Mouse (Mus musculus) hindbrain, embryonic 11.5 days (tissue): ENCODE results near the gene Pskh1. TPM values are rescaled to one million over a fixed set of nuclear protein-coding genes. Genes with fewer than 3 reads are reported as not detected.

Source experiments
- ATAC-seq: fragments of 200-750 bp; cut with Nextera tagmentation; 2 replicates; pipeline ENCODE4 v1.8.0; 2017; ENCODE audit warnings: mild to moderate bottlenecking, moderate TSS enrichment, moderate library complexity; ENCODE audit not compliant: low FRiP score
- DNase-seq: peaks from one replicate; pipeline ENCODE4 v3.0.0-alpha.2; 2015; ENCODE audit warnings: low spot score
- H3K27ac ChIP-seq: fragments of 300-500 bp; sonication (generic); 2 replicates; pipeline ENCODE4 v1.5.1; 2014; ENCODE audit warnings: mild to moderate bottlenecking, low read depth, low read length
- H3K27me3 ChIP-seq: fragments of 300-500 bp; sonication (generic); 2 replicates; pipeline ENCODE4 v1.6.1; 2014; ENCODE audit warnings: mild to moderate bottlenecking, low read length, moderate library complexity, mixed read lengths; ENCODE audit not compliant: control insufficient read depth, insufficient read depth
- H3K36me3 ChIP-seq: fragments of 300-500 bp; sonication (generic); 2 replicates; pipeline ENCODE4 v1.6.1; 2014; ENCODE audit warnings: mild to moderate bottlenecking, low read length, moderate library complexity, mixed read lengths; ENCODE audit not compliant: control insufficient read depth, insufficient read depth
- H3K4me1 ChIP-seq: fragments of 300-500 bp; sonication (generic); replicated peaks from 2 replicates; pipeline ENCODE4 v1.6.1; 2014; ENCODE audit warnings: low read length, mixed read lengths; ENCODE audit not compliant: control insufficient read depth, insufficient read depth
- H3K4me2 ChIP-seq: fragments of 300-500 bp; sonication (generic); replicated peaks from 2 replicates; pipeline ENCODE4 v1.6.1; 2014; ENCODE audit warnings: mild to moderate bottlenecking, low read depth, low read length
- H3K4me3 ChIP-seq: fragments of 300-500 bp; sonication (generic); 2 replicates; pipeline ENCODE4 v1.5.1; 2014; ENCODE audit warnings: low read depth, low read length
- H3K9ac ChIP-seq: fragments of 300-500 bp; sonication (generic); 2 replicates; pipeline ENCODE4 v1.6.1; 2014; ENCODE audit warnings: low read depth, low read length
- H3K9me3 ChIP-seq: fragments of 300-500 bp; sonication (generic); 2 replicates; pipeline ENCODE4 v1.6.1; 2016; ENCODE audit warnings: low read length; ENCODE audit not compliant: control insufficient read depth
- WGBS: fragments of 180-500 bp; shearing (Covaris S2); extraction: QIAGEN DNeasy Blood & Tissue Kit; methylation state at CpG from one replicate; pipeline ENCODE4 v1.1.7; 2014; 5-methylcytosine and 5-hydroxymethylcytosine counted together
- polyA plus RNA-seq: library from polyadenylated mRNA; unstranded; fragments of >200 nt; fragmentation: Nextera tagmentation; extraction: Ambion mirVana; gene quantifications from 2 replicates; pipeline ENCODE4 v1.2.1, GENCODE M21; 2014

The Pskh1 gene
- polyA plus RNA-seq, 1 experiment from 2014 or later, result 12.5 TPM

- Histone ChIP-seq H3K4me3 (no peak overlapping the region), H3K9me3 (no peaks in the 10 kb centered on the region), H3K36me3 (no peaks in the 10 kb centered on the region), H3K4me1 (no peaks in the 10 kb centered on the region), H3K27ac (no peak overlapping the region), H3K9ac (no peak overlapping the region), H3K27me3 (peaks cover 7% of the 10 kb centered on the region), H3K4me2 (no peak overlapping the region)
- ATAC-seq (no peak), DNase-seq (no peak)
- WGBS, result 77% methylated on average over 8 of the region's 8 CpGs
These were observed 70.9 kb downstream of the Pskh1 start for GRCm38 (mm10) chr8:105971019-105971720.

DNA sequence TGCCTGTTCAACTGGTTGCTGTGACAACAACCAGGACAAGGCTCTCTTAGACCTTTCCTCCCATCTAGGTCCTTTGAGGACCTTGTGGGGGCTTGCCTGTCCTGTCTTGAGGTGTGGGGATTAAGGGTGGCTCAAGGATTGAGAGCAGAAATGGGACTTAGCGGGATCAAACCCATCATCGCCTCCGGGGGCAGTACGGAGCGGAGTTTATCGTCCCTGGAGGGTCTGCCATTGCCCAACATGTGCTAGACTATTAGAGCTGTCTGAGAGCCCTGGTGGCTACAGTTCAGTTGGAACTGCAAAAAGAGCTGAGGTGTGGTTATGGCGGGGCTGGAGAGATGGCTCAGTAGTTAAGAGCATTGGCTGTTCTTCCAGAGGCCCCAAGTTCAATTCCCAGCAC lies 75.1 kb downstream of the Pskh1 start:
- no peaks in the 10 kb centered on the region for H3K9me3 ChIP-seq
- no peaks in the 10 kb centered on the region for H3K27me3 ChIP-seq
- no peaks in the 10 kb centered on the region for H3K36me3 ChIP-seq
- no peak overlapping the region for H3K4me3 ChIP-seq
- H3K4me1 ChIP-seq, result no peaks in the 10 kb centered on the region
- WGBS, result 63% methylated on average over 7 of the region's 7 CpGs
- no peak overlapping the region for H3K9ac ChIP-seq
- ATAC-seq (no peak), DNase-seq (no peak)
- no peak overlapping the region for H3K27ac ChIP-seq
- H3K4me2 ChIP-seq, result no peak overlapping the region

GRCm38 (mm10) chr8:105979325-105979724 lies 79.1 kb downstream of the Pskh1 start, which contains the start of gene Dpep3:
Gene Dpep3 (minus strand): TSS chr8:105979429.
- H3K9ac ChIP-seq, result no peak within 1 kb of the TSS
- WGBS, result 92% methylated on average over 15 of the region's 15 CpGs
- H3K27ac ChIP-seq, result no peak within 1 kb of the TSS
- H3K9me3 ChIP-seq, result no peaks in the 10 kb centered on the region
- ATAC-seq, result no peak
- H3K4me2 ChIP-seq, result no peak within 1 kb of the TSS
- no peaks in the 10 kb centered on the region for H3K36me3 ChIP-seq
- no peaks in the 10 kb centered on the region for H3K27me3 ChIP-seq
- DNase-seq, result no peak
- no peak within 1 kb of the TSS for H3K4me3 ChIP-seq
- no peaks in the 10 kb centered on the region for H3K4me1 ChIP-seq

DNA sequence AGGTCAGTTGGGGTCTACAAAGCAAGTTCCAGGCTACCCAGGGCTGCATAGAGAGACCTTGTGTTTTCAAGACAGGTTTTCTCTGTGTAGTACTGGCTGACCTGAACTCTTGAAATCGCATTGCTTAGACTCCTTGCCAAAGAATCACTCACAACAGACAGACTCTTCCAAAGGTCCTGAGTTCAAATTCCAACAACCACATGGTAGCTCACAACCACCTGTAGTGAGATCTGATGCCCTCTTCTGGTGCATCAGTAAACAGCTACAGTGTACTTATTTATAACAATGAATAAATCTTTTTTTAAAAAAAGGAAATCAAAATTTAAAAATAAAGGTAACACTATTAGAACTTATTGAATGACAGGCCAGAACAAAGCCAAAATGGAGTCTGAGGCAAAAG lies 80.9 kb downstream of the Pskh1 start:
- Histone ChIP-seq H3K9ac (no peak overlapping the region), H3K27me3 (no peaks in the 10 kb centered on the region), H3K36me3 (no peaks in the 10 kb centered on the region), H3K4me2 (no peak overlapping the region), H3K9me3 (no peaks in the 10 kb centered on the region), H3K4me1 (no peaks in the 10 kb centered on the region), H3K4me3 (no peak overlapping the region), H3K27ac (no peak overlapping the region)
- DNase-seq (no peak), ATAC-seq (no peak)
- WGBS, result 94% methylated on average over 1 of the region's 1 CpGs

Other genes starting within 250 kb of the Pskh1 start
- 3.9 TPM in 2 replicates for gene Carmil2, start 214.2 kb upstream of the Pskh1 start, polyA plus RNA-seq
- gene Acd, start 199.3 kb upstream of the Pskh1 start, polyA plus RNA-seq, result 70.0 and 74.1 TPM in 2 replicates
- gene Pard6a, start 199.3 kb upstream of the Pskh1 start, polyA plus RNA-seq, result 25.9 and 26.8 TPM in 2 replicates
- gene 4933405L10Rik, start 192.8 kb upstream of the Pskh1 start, polyA plus RNA-seq, result 0.31 TPM in 1 of 2 replicates, not detected in the other
- 26.4 and 27.9 TPM in 2 replicates for gene Enkd1, start 192.2 kb upstream of the Pskh1 start, polyA plus RNA-seq
- 38.3 and 41.6 TPM in 2 replicates for gene Gfod2, start 141.8 kb upstream of the Pskh1 start, polyA plus RNA-seq
- 13.7 and 17.8 TPM in 2 replicates for gene Ranbp10, start 73.1 kb upstream of the Pskh1 start, polyA plus RNA-seq
- 1.2 and 1.4 TPM in 2 replicates for gene Tsnaxip1, start 72.7 kb upstream of the Pskh1 start, polyA plus RNA-seq
- 55.4 TPM in 2 replicates for gene Cenpt, start 47.2 kb upstream of the Pskh1 start, polyA plus RNA-seq
- gene Thap11, start 45.3 kb upstream of the Pskh1 start, polyA plus RNA-seq, result 60.5 and 66.7 TPM in 2 replicates
- gene Nutf2, start 39.9 kb upstream of the Pskh1 start, polyA plus RNA-seq, result 256 and 278 TPM in 2 replicates
- gene Edc4, start 19.6 kb upstream of the Pskh1 start, polyA plus RNA-seq, result 31.9 and 32.6 TPM in 2 replicates
- gene Nrn1l, start 6.9 kb upstream of the Pskh1 start, polyA plus RNA-seq, result not detected in 2 replicates
- gene Ctrl, start 33.4 kb downstream of the Pskh1 start, polyA plus RNA-seq, result 0.81 and 1.3 TPM in 2 replicates
- 21.6 and 24.6 TPM in 2 replicates for gene Psmb10, start 38.0 kb downstream of the Pskh1 start, polyA plus RNA-seq
- 0.54 and 0.73 TPM in 2 replicates for gene Lcat, start 42.9 kb downstream of the Pskh1 start, polyA plus RNA-seq
- 7.8 and 8.4 TPM in 2 replicates for gene Slc12a4, start 65.7 kb downstream of the Pskh1 start, polyA plus RNA-seq
- gene Dpep3, start 79.0 kb downstream of the Pskh1 start, polyA plus RNA-seq, result not detected in 2 replicates
- gene Dus2, start 90.9 kb downstream of the Pskh1 start, polyA plus RNA-seq, result 16.4 and 22.0 TPM in 2 replicates
- gene Dpep2nb, start 105.5 kb downstream of the Pskh1 start, polyA plus RNA-seq, result 0.15 TPM in 1 of 2 replicates, not detected in the other
- 21.2 and 21.3 TPM in 2 replicates for gene Ddx28, start 111.4 kb downstream of the Pskh1 start, polyA plus RNA-seq
- 4.2 and 8.1 TPM in 2 replicates for gene Nfatc3, start 158.4 kb downstream of the Pskh1 start, polyA plus RNA-seq
- gene Esrp2, start 236.5 kb downstream of the Pskh1 start, polyA plus RNA-seq, result 1.5 and 2.1 TPM in 2 replicates
- gene Pla2g15, start 250.0 kb downstream of the Pskh1 start, polyA plus RNA-seq, result 4.4 and 5.2 TPM in 2 replicates